Mouse (Mus musculus) right cerebral cortex, adult 18-20 months (tissue): ENCODE results near the gene Olfr983.

Experiments
- DNase-seq: peaks from one replicate; pipeline ENCODE4 v3.0.0; 2022; ENCODE audit warnings: mixed read lengths

The Olfr983 gene

GRCm38 (mm10) chr9:40093495-40093894, at the start of gene Olfr983:
Gene Olfr983 (minus strand): TSS chr9:40093595.
- no peak for DNase-seq

GRCm38 (mm10) chr9:40141544-40141943, 48.1 kb upstream of the Olfr983 start:
- no peak for DNase-seq

GRCm38 (mm10) chr9:40139484-40139883, 46.1 kb upstream of the Olfr983 start:
- DNase-seq: no peak

- DNase-seq: no peak
Observed at GRCm38 (mm10) chr9:40136987-40137688, 43.7 kb upstream of the Olfr983 start.

- no peak for DNase-seq
Observed at GRCm38 (mm10) chr9:40130556-40130955, 37.2 kb upstream of the Olfr983 start.

- DNase-seq: no peak
Observed at GRCm38 (mm10) chr9:40130084-40130483, 36.7 kb upstream of the Olfr983 start, which contains the start of gene Olfr985. Gene Olfr985 (minus strand): TSS chr9:40130184.

- DNase-seq: no peak
Observed at GRCm38 (mm10) chr9:40117287-40117659, 23.9 kb upstream of the Olfr983 start.

- peak; percentile 39 for DNase-seq
Observed at GRCm38 (mm10) chr9:40116645-40117286, 23.4 kb upstream of the Olfr983 start.

- DNase-seq: no peak
Observed at GRCm38 (mm10) chr9:40114106-40114505, 20.7 kb upstream of the Olfr983 start, which contains the start of gene Olfr984. Gene Olfr984 (minus strand): TSS chr9:40114206.

- DNase-seq: no peak
Observed at GRCm38 (mm10) chr9:40094769-40095168, 1.4 kb upstream of the Olfr983 start.

GRCm38 (mm10) chr9:40073529-40073928, 19.9 kb downstream of the Olfr983 start, which contains the start of gene Olfr982:
Gene Olfr982 (plus strand): TSS chr9:40073829.
- DNase-seq: no peak

- no peak for DNase-seq
Observed at GRCm38 (mm10) chr9:40050138-40050537, 43.3 kb downstream of the Olfr983 start.
